Mouse (Mus musculus) CH12.LX (cell line): ENCODE data around the gene B3gntl1. TPM values are rescaled to one million over a fixed set of nuclear protein-coding genes. Genes with fewer than 3 reads are reported as not detected.

ENCODE experiments used
- DNase-seq: peaks from one replicate; pipeline ENCODE4 v3.0.0-alpha.2; 2013; ENCODE audit errors: extremely low read depth
- H3K27ac ChIP-seq: 2 replicates; pipeline ENCODE4 v1.5.1; 2012; ENCODE audit warnings: low read depth, mild to moderate bottlenecking, control low read depth, moderate library complexity; ENCODE audit not compliant: insufficient read depth
- H3K27me3 ChIP-seq: replicated peaks from 2 replicates; pipeline ENCODE3; 2012; ENCODE audit warnings: inconsistent platforms
- H3K36me3 ChIP-seq, 2 experiments: replicated peaks in 1 of 2; 2 replicates each; pipeline versions ENCODE3 to v1.6.1; 2012; ENCODE audit warnings: inconsistent platforms in 1 of 2, low read length in 1 of 2, mild to moderate bottlenecking in 1 of 2, mixed read lengths in 1 of 2, moderate library complexity in 1 of 2; ENCODE audit not compliant: control insufficient read depth in 1 of 2, insufficient read depth in 1 of 2
- H3K4me1 ChIP-seq, 2 experiments: 2 replicates each; pipeline ENCODE4 v1.6.1; 2012; ENCODE audit warnings: inconsistent platforms in 1 of 2, moderate library complexity in 1 of 2; ENCODE audit not compliant: insufficient read depth in 2 of 2, control insufficient read depth in 1 of 2
- H3K4me2 ChIP-seq: 2 replicates; pipeline ENCODE4 v1.6.1; 2012; ENCODE audit warnings: low read depth, mild to moderate bottlenecking, control low read depth; ENCODE audit not compliant: poor library complexity, insufficient read depth, severe bottlenecking
- H3K4me3 ChIP-seq, 3 experiments: fragments of 150-350 bp in 1 of 3; sonication (generic) in 1 of 3; replicated peaks in 1 of 3; 2 replicates each; pipeline versions ENCODE3 to v1.5.1; 2011 to 2012; ENCODE audit warnings: low read depth in 2 of 3, low read length in 2 of 3, mild to moderate bottlenecking in 2 of 3, moderate library complexity in 2 of 3, control low read depth in 1 of 3, improper control_type of control experiment in 1 of 3, inconsistent platforms in 1 of 3, mixed read lengths in 1 of 3; ENCODE audit not compliant: poor library complexity in 1 of 3
- H3K79me2 ChIP-seq: replicated peaks from 2 replicates; pipeline ENCODE4 v1.6.1; 2012; ENCODE audit warnings: mild to moderate bottlenecking, moderate library complexity; ENCODE audit not compliant: control insufficient read depth, poor library complexity, insufficient read depth, severe bottlenecking; ENCODE audit errors: extremely low read depth
- H3K9ac ChIP-seq: 2 replicates; pipeline ENCODE4 v1.6.1; 2012; ENCODE audit warnings: low read depth, mild to moderate bottlenecking, control low read depth, moderate library complexity; ENCODE audit not compliant: insufficient read depth
- H3K9me3 ChIP-seq: replicated peaks from 2 replicates; pipeline ENCODE3; 2012; ENCODE audit warnings: low read length, inconsistent platforms, mixed read lengths
- BHLHE40 ChIP-seq: IDR thresholded peaks from 2 replicates; pipeline ENCODE4 v1.6.1; 2011; ENCODE audit warnings: mild to moderate bottlenecking, low read depth, low read length, improper control_type of control experiment
- CHD2 ChIP-seq: IDR thresholded peaks from 2 replicates; pipeline ENCODE4 v1.6.1; 2011; ENCODE audit warnings: low read length, improper control_type of control experiment
- EP300 ChIP-seq: IDR thresholded peaks from 2 replicates; pipeline ENCODE4 v1.6.1; 2011; ENCODE audit warnings: low read length, improper control_type of control experiment
- HCFC1 ChIP-seq: IDR thresholded peaks from 2 replicates; pipeline ENCODE4 v1.6.1; 2012; ENCODE audit warnings: low read depth, mild to moderate bottlenecking, inconsistent platforms, low read length, improper control_type of control experiment
- JUN ChIP-seq: IDR thresholded peaks from 2 replicates; pipeline ENCODE4 v1.6.1; 2011; ENCODE audit warnings: low read depth, mild to moderate bottlenecking, low read length, improper control_type of control experiment, moderate library complexity; ENCODE audit not compliant: insufficient read depth
- JUND ChIP-seq: conservative IDR thresholded peaks from 2 replicates; pipeline ENCODE4 v1.6.1; 2011; ENCODE audit warnings: low read depth, low read length, improper control_type of control experiment
- KAT2A ChIP-seq: IDR thresholded peaks from 2 replicates; pipeline ENCODE4 v1.6.1; 2012; ENCODE audit warnings: low read length, improper control_type of control experiment, inconsistent platforms; ENCODE audit not compliant: insufficient replicate concordance
- MAFK ChIP-seq: IDR thresholded peaks from 2 replicates; pipeline ENCODE4 v1.6.1; 2011; ENCODE audit warnings: low read length, improper control_type of control experiment; ENCODE audit not compliant: insufficient replicate concordance
- MAX ChIP-seq: IDR thresholded peaks from 2 replicates; pipeline ENCODE4 v1.6.1; 2011; ENCODE audit warnings: low read length, improper control_type of control experiment
- MAZ ChIP-seq: IDR thresholded peaks from 2 replicates; pipeline ENCODE4 v1.6.1; 2012; ENCODE audit warnings: low read depth, mild to moderate bottlenecking, inconsistent platforms, low read length, improper control_type of control experiment, moderate library complexity
- MXI1 ChIP-seq: IDR thresholded peaks from 2 replicates; pipeline ENCODE4 v1.6.1; 2011; ENCODE audit warnings: mild to moderate bottlenecking, low read depth, low read length, improper control_type of control experiment
- POLR2AphosphoS2 ChIP-seq: IDR thresholded peaks from 2 replicates; pipeline ENCODE4 v1.6.1; 2011; ENCODE audit warnings: low read depth, low read length, improper control_type of control experiment
- ZC3H11A ChIP-seq: IDR thresholded peaks from 2 replicates; pipeline ENCODE4 v1.6.1; 2012; ENCODE audit warnings: low read depth, mild to moderate bottlenecking, inconsistent platforms, low read length, improper control_type of control experiment
- ZMIZ1 ChIP-seq: IDR thresholded peaks from 2 replicates; pipeline ENCODE4 v1.6.1; 2012; ENCODE audit warnings: low read depth, mild to moderate bottlenecking, inconsistent platforms, low read length, improper control_type of control experiment
- dilution Hi-C: fragments of 300-500 bp; cut with MboI; formaldehyde crosslinking; loops from 2 replicates; pipeline ENCODE4 v1.14.3; 2020; ENCODE audit warnings: low sequenced_read_pairs; ENCODE audit not compliant: extremely low pct_unique_long_range_greater_than_20kb, extremely low pct_ligation_motif_present
- in situ Hi-C: fragments of 300-500 bp; cut with MboI; formaldehyde crosslinking; loops from 3 replicates; pipeline ENCODE4 v1.14.3; 2019; ENCODE audit warnings: low sequenced_read_pairs, low pct_ligation_motif_present, low pct_unique_long_range_greater_than_20kb, mixed read lengths
- polyA plus RNA-seq: library from polyadenylated mRNA; unstranded; fragments of >175 nt; gene quantifications from 2 replicates; pipeline ENCODE4 v1.2.1, GENCODE M21; 2012; ENCODE audit warnings: low read depth; ENCODE audit not compliant: insufficient read length
- total RNA-seq, 2 experiments: library from RNA; depleted of rRNA; stranded (reverse); fragments of 300-350 nt in 1 of 2; fragments of >200 nt in 1 of 2; gene quantifications; 2 replicates each; pipeline ENCODE4 v1.2.3; 2012 to 2014

Gene B3gntl1
- total and polyA plus RNA-seq, 3 experiments = 7.3 to 10.3 (median 8.7) TPM

GRCm38 (mm10) chr11:121709278-121709677 is 36.3 kb upstream of the B3gntl1 start:
- TF ChIP-seq JUND = no peak
- no peak for TF ChIP-seq JUN
- no peak for TF ChIP-seq POLR2AphosphoS2
- no peak for TF ChIP-seq KAT2A
- no peak for TF ChIP-seq BHLHE40
- no peak for TF ChIP-seq ZMIZ1
- no peak for TF ChIP-seq CHD2
- no peak for TF ChIP-seq MAFK
- TF ChIP-seq HCFC1 = no peak
- TF ChIP-seq MXI1 = no peak
- TF ChIP-seq ZC3H11A = no peak
- no peak for TF ChIP-seq EP300
- TF ChIP-seq MAZ = no peak
- no peak for DNase-seq
- Histone ChIP-seq H3K4me1 (peaks cover 0 to 9% of the 10 kb centered on the region in 2 experiments; a peak in 2 of 4 replicates), H3K9ac (no peak overlapping the region), H3K27ac (no peak overlapping the region), H3K36me3 (no peaks in the 10 kb centered on the region), H3K27me3 (peaks cover 12% of the 10 kb centered on the region), H3K79me2 (no peaks in the 10 kb centered on the region), H3K4me2 (no peak overlapping the region), H3K4me3 (no peak overlapping the region), H3K9me3 (no peaks in the 10 kb centered on the region)
- in situ Hi-C loops (loop anchor here (10.0 kb wide), 1 partner anchor 86 kb away; no protein-coding TSS in a partner anchor), dilution Hi-C loops (no loop called here)

- Histone ChIP-seq H3K9me3 (no peaks in the 10 kb centered on the region), H3K36me3 (no peaks in the 10 kb centered on the region), H3K79me2 (no peaks in the 10 kb centered on the region), H3K27me3 (peaks cover 35% of the 10 kb centered on the region), H3K9ac (no peak overlapping the region), H3K27ac (no peak overlapping the region), H3K4me2 (no peak overlapping the region), H3K4me1 (peaks cover 0 to 12% of the 10 kb centered on the region in 2 experiments; a peak in 2 of 4 replicates), H3K4me3 (no peak overlapping the region)
- dilution Hi-C loops = no loop called here
- DNase-seq = no peak
- TF ChIP-seq EP300 (no peak), POLR2AphosphoS2 (no peak), MAX (0 out of 2 replicates have a peak, but pooled peaks have one; percentile 8)
- in situ Hi-C loops = loop anchor here (10.0 kb wide), 1 partner anchor 88 kb away; no protein-coding TSS in a partner anchor
Measured at GRCm38 (mm10) chr11:121706521-121707005, 33.6 kb upstream of the B3gntl1 start.
